Mouse (Mus musculus) embryonic fibroblast, embryonic 13.5 days (primary cell): ENCODE measurements at regions not wholly inside any gene's neighbourhood (a gene's known extent, or its start where the extent isn't known, plus 50 kb on each side); places are given as distances from the start of the nearest gene placed in this dataset.

Experiments used
- CTCF ChIP-seq: IDR thresholded peaks from 2 replicates; pipeline ENCODE4 v1.5.1; 2011; ENCODE audit warnings: mild to moderate bottlenecking, control low read depth, low read length, moderate library complexity, borderline replicate concordance; ENCODE audit not compliant: insufficient read depth
- POLR2A ChIP-seq: IDR thresholded peaks from 2 replicates; pipeline ENCODE4 v1.6.1; 2011; ENCODE audit warnings: low read depth, mild to moderate bottlenecking, control low read depth, low read length, moderate library complexity

GRCm38 (mm10) chr6:50780677-50781076, 126.4 kb upstream of the Npvf start:
- no peak for TF ChIP-seq CTCF
- no peak for TF ChIP-seq POLR2A
